Mouse (Mus musculus): ENCODE measurements around the gene Gbp5.

GRCm38 (mm10) chr3:142535667-142536066, 41.9 kb downstream of the Gbp5 start:
- TF ChIP-seq POLR2A (IDR thresholded peaks at IDR 0.05; ENCODE audit: low read depth, low read length) (no peak), CTCF (IDR thresholded peaks at IDR 0.05; ENCODE audit: extremely low read depth, insufficient read depth, insufficient read length, insufficient replicate concordance) (no peak)

All from spleen, adult 2 months (tissue).